Mouse (Mus musculus) C2C12 (cell line): ENCODE measurements at regions not wholly inside any gene's neighbourhood (a gene's known extent, or its start where the extent isn't known, plus 50 kb on each side); places are given as distances from the start of the nearest gene placed in this dataset.

ENCODE experiments used
- H3K27me3 ChIP-seq: one replicate; pipeline ENCODE4 v1.6.1; 2011; ENCODE audit not compliant: control insufficient read depth, insufficient read depth, insufficient read length
- H3K36me3 ChIP-seq: one replicate; pipeline ENCODE4 v1.6.1; 2011; ENCODE audit not compliant: control insufficient read depth, insufficient read depth
- H3K4me3 ChIP-seq: one replicate; pipeline ENCODE4 v1.5.1; 2011; ENCODE audit warnings: mild to moderate bottlenecking, control low read depth; ENCODE audit not compliant: poor library complexity, insufficient read depth, severe bottlenecking
- H3K79me2 ChIP-seq: one replicate; pipeline ENCODE4 v1.6.1; 2011; ENCODE audit not compliant: control insufficient read depth, insufficient read depth
- H3K79me3 ChIP-seq: one replicate; pipeline ENCODE4 v1.6.1; 2011; ENCODE audit warnings: low read depth, control low read depth
- H3ac ChIP-seq: one replicate; pipeline ENCODE3; 2011; ENCODE audit warnings: low read depth; ENCODE audit not compliant: control insufficient read depth, insufficient read length
- CEBPB ChIP-seq: IDR thresholded peaks from one replicate; pipeline ENCODE4 v1.6.1; 2011; ENCODE audit warnings: low read depth, mild to moderate bottlenecking, control low read depth, moderate library complexity
- CTCF ChIP-seq: IDR thresholded peaks from one replicate; pipeline ENCODE4 v1.5.1; 2011; ENCODE audit not compliant: control insufficient read depth, insufficient read depth, insufficient read length
- FOSL1 ChIP-seq: IDR thresholded peaks from one replicate; pipeline ENCODE4 v1.8.0; 2011; ENCODE audit warnings: mild to moderate bottlenecking, low read length; ENCODE audit not compliant: poor library complexity, insufficient read depth, severe bottlenecking
- MAX ChIP-seq: IDR thresholded peaks from one replicate; pipeline ENCODE4 v1.6.1; 2011; ENCODE audit warnings: mild to moderate bottlenecking, control low read depth
- MYOD1 ChIP-seq: IDR thresholded peaks from one replicate; pipeline ENCODE4 v1.6.1; 2011; ENCODE audit warnings: low read depth; ENCODE audit not compliant: control insufficient read depth, insufficient read length
- MYOG ChIP-seq: IDR thresholded peaks from one replicate; pipeline ENCODE4 v1.6.1; 2011; ENCODE audit not compliant: control insufficient read depth, insufficient read length; ENCODE audit errors: extremely low read depth
- USF1 ChIP-seq: IDR thresholded peaks from one replicate; pipeline ENCODE4 v1.6.1; 2011; ENCODE audit warnings: low read depth, mild to moderate bottlenecking, control low read depth, moderate library complexity

GRCm38 (mm10) chr9:115403354-115403968 is 93.2 kb upstream of the Stt3b start:
- H3K79me3 ChIP-seq = no peaks in the 10 kb centered on the region

GRCm38 (mm10) chr9:115407901-115408470 is 97.8 kb upstream of the Stt3b start:
- H3K4me3 ChIP-seq = no peak overlapping the region
- no peaks in the 10 kb centered on the region for H3K27me3 ChIP-seq
- no peaks in the 10 kb centered on the region for H3K79me2 ChIP-seq
- no peaks in the 10 kb centered on the region for H3K79me3 ChIP-seq
- no peaks in the 10 kb centered on the region for H3K36me3 ChIP-seq
- TF ChIP-seq MYOG (no peak), USF1 (no peak), MAX (no peak), MYOD1 (no peak), CTCF (no peak), FOSL1 (no peak), CEBPB (no peak)
- H3ac ChIP-seq = no peak overlapping the region

More at GRCm38 (mm10) chr9:115403354-115403968, 93.2 kb upstream of the Stt3b start:
- TF ChIP-seq MYOG (no peak), FOSL1 (no peak)
- Histone ChIP-seq H3K27me3 (no peaks in the 10 kb centered on the region), H3K36me3 (no peaks in the 10 kb centered on the region), H3K4me3 (no peak overlapping the region), H3ac (no peak overlapping the region), H3K79me2 (no peaks in the 10 kb centered on the region)

- H3K4me3 ChIP-seq = no peak overlapping the region
- H3K36me3 ChIP-seq = no peaks in the 10 kb centered on the region
- H3K79me2 ChIP-seq = no peaks in the 10 kb centered on the region
- TF ChIP-seq FOSL1 = no peak
- TF ChIP-seq MAX = no peak
- no peak for TF ChIP-seq CTCF
- TF ChIP-seq MYOG = no peak
- no peak for TF ChIP-seq CEBPB
- no peak for TF ChIP-seq USF1
- no peak for TF ChIP-seq MYOD1
- H3K79me3 ChIP-seq = no peaks in the 10 kb centered on the region
- H3ac ChIP-seq = no peak overlapping the region
- H3K27me3 ChIP-seq = no peaks in the 10 kb centered on the region
These were observed 98.7 kb upstream of the Stt3b start for GRCm38 (mm10) chr9:115408886-115409285.

GRCm38 (mm10) chr9:115414190-115414589 is 104.0 kb upstream of the Stt3b start:
- H3ac ChIP-seq = no peak overlapping the region
- H3K79me3 ChIP-seq = no peaks in the 10 kb centered on the region
- no peaks in the 10 kb centered on the region for H3K79me2 ChIP-seq
- H3K36me3 ChIP-seq = no peaks in the 10 kb centered on the region
- TF ChIP-seq FOSL1 = no peak
- TF ChIP-seq MYOG = no peak
- TF ChIP-seq USF1 = no peak
- no peak for TF ChIP-seq CTCF
- no peak for TF ChIP-seq MYOD1
- no peak for TF ChIP-seq CEBPB
- no peak for TF ChIP-seq MAX
- no peaks in the 10 kb centered on the region for H3K27me3 ChIP-seq
- no peak overlapping the region for H3K4me3 ChIP-seq

GRCm38 (mm10) chr9:115422786-115423185 is 112.6 kb upstream of the Stt3b start:
- no peaks in the 10 kb centered on the region for H3K79me2 ChIP-seq
- no peaks in the 10 kb centered on the region for H3K27me3 ChIP-seq
- no peak for TF ChIP-seq CEBPB
- TF ChIP-seq MYOG = no peak
- TF ChIP-seq CTCF = no peak
- TF ChIP-seq FOSL1 = no peak
- TF ChIP-seq MAX = no peak
- no peak for TF ChIP-seq USF1
- TF ChIP-seq MYOD1 = no peak
- no peaks in the 10 kb centered on the region for H3K79me3 ChIP-seq
- H3K4me3 ChIP-seq = no peak overlapping the region
- no peaks in the 10 kb centered on the region for H3K36me3 ChIP-seq
- H3ac ChIP-seq = no peak overlapping the region

GRCm38 (mm10) chr9:115426682-115427081 is 116.5 kb upstream of the Stt3b start:
- H3K79me2 ChIP-seq = no peaks in the 10 kb centered on the region
- no peak overlapping the region for H3ac ChIP-seq
- TF ChIP-seq FOSL1 (no peak), MYOD1 (no peak), CTCF (no peak), CEBPB (no peak), MAX (no peak), USF1 (no peak), MYOG (no peak)
- H3K36me3 ChIP-seq = no peaks in the 10 kb centered on the region
- no peaks in the 10 kb centered on the region for H3K27me3 ChIP-seq
- no peaks in the 10 kb centered on the region for H3K79me3 ChIP-seq
- no peak overlapping the region for H3K4me3 ChIP-seq
